Mouse (Mus musculus) liver, adult (tissue): ENCODE results near the gene Dpy19l1.

Experiments
- GATA4 ChIP-seq: IDR thresholded peaks from 2 replicates; pipeline ENCODE4 v1.6.1; 2014; ENCODE audit warnings: mild to moderate bottlenecking, low read length; ENCODE audit not compliant: insufficient replicate concordance

The Dpy19l1 gene

GRCm38 (mm10) chr9:24503067-24503857 is at the start of gene Dpy19l1:
Dpy19l1 (minus strand) TSS chr9:24503140.
- TF ChIP-seq GATA4: no peak; the same call in 1 of the 2 replicates

DNA sequence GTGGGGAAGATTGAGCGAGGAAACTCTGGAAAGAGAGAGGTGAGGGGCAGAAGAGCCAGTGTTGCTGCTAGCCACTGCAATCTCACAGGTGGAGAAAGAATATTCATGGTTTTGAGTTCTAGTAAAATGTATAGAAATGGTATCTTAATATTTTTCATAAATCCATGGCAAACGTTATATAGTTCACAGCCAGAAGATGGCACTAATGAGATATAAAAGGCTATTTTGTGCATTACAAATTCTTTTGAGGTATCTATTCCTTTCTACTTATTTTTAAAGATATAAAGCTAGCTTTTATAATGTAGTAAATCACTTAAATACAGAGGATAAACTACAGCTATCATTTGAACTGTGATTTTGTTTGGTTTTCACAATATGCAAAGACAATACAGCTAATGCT is 35.2 kb upstream of the Dpy19l1 start:
- no peak for TF ChIP-seq GATA4

GRCm38 (mm10) chr9:24516575-24517139 is 13.7 kb upstream of the Dpy19l1 start:
- no peak for TF ChIP-seq GATA4

DNA sequence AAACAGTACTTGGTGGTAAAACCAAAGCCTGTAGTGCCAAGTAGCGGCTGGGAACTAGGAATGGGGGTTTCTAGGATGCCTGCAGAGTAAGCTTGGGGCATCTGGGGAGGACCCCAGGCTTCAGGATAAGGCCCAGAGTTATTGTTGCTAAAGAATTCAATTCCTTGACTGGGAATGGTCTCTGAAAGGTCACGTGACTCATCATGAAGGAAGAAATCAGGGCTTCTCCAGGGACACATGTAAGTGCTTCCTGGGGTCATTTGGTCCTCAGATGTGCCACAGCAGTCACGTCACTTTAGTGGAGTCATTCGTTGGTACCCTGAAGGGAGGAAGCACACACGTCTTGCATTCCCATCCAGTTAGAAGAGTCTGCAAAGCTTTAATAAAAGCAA is 11.1 kb upstream of the Dpy19l1 start:
- TF ChIP-seq GATA4: no peak

- TF ChIP-seq GATA4: no peak
Measured at GRCm38 (mm10) chr9:24513290-24514077, 10.5 kb upstream of the Dpy19l1 start.

DNA sequence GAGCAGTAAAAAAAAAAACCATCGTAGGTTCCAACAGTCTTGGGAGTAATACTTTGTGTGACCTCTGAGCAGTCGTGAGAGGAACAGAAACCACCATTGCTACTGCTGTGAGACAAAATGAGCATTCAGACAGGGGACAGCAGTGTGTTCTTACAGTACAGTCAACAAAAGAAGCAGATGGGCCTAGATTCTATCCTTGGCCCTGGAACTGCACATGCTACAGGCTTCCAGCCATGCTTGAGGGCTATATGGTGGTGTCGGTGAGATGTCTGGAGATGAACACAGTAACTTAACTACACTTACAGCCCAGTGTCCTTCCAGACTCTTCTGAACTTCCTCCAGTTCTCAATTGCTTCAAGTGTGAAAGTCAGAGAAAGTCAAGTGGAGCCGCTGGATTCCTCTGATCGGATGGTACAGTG is 9.2 kb upstream of the Dpy19l1 start:
- no peak for TF ChIP-seq GATA4

DNA sequence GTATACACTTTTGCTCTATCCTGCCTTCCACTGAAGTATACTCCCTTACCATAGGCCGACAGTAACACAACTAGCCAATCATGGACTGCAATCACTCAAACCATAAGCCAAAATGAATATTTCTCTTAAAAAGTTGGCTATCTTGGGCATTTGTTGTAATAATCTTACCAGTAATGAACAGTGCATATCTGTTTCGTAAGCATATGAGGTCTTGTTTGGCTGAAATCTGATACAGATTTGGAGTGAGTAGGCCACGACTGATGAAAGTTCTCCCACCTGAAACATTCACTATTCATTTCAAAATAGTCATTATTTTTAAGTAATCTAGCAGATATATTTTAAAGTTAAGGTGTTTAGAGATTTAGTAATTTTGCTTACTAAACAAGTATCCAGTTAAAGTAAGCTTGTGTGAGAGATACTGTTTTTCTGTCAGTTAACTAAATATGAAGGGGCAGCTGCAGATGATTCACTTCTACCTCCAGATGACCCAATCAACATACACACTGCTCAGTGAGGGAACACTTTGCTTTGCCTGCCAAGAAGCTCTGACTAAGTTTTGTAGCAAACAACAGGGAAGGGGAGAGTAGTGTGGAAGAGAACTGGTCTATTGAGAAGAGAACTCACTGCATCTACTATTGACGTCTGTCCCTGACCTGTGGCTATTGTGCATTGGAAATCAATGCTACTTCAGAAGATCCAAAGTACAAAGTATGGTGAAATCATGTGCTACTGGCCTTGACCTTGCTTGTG is 8.6 kb upstream of the Dpy19l1 start:
- TF ChIP-seq GATA4: no peak

GRCm38 (mm10) chr9:24508880-24509279 is 5.9 kb upstream of the Dpy19l1 start:
- TF ChIP-seq GATA4: no peak

DNA sequence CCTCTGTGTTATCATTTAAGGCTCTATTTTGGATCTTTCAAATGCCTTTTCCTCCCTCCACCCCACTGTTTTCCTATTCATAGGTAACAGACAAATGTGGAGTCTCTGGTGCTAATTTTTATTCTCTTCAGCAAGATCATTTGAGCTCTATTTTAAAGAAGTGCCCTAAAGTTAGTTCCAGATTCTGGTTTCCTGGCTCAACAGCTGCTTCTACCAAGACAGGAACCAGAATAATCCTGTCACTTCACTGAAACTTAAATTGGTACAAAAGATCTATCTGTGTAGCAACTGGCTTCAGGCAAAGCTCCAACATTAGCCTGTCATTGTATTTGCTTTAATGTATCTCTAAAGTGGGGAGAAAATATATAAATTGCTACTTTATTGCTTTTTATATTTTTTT is 3.6 kb upstream of the Dpy19l1 start:
- no peak for TF ChIP-seq GATA4

- no peak for TF ChIP-seq GATA4
Measured at GRCm38 (mm10) chr9:24505017-24505763, 2.2 kb upstream of the Dpy19l1 start.

DNA sequence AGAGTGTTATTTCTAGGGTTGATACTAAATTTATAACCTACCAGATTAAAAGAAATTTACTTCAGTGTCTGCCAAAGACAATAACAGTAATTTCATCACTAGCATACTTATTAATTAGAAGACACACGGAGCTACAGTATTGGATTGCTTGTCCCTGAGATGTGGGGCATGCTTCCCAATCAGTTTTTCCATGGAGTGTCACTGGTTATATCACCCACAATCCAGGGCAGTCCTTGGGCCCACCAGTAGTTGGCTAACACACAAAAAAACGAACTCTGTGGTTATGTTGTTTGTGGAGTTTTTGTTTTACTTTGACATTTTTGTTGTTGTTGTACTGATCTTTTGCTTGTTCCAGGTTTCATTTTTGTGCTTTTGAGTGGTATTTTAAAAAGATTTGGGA is 1.4 kb upstream of the Dpy19l1 start:
- no peak for TF ChIP-seq GATA4

DNA sequence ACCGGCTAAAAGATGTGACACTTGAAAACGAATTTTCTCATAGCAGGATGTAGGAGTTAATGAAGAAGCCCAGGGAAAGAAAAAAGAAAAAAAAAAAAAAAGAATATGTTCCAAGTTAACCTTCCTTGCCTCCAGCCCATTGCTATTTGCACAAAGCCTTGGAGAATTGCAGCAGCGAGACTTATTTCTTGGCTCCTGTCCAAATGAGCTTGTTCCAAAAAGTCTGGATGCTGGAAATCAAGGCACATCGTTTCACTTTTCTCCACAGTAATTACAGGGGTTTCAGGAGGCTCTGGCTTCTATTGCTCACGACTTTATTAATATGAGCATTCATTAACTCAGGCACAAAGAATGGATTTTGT is 899 bp upstream of the Dpy19l1 start:
- no peak for TF ChIP-seq GATA4

- no peak for TF ChIP-seq GATA4
Measured at GRCm38 (mm10) chr9:24502571-24503004, 352 bp downstream of the Dpy19l1 start.

- no peak for TF ChIP-seq GATA4
Measured at GRCm38 (mm10) chr9:24501618-24502017, 1.3 kb downstream of the Dpy19l1 start.

- TF ChIP-seq GATA4: no peak
Measured at GRCm38 (mm10) chr9:24496226-24496625, 6.7 kb downstream of the Dpy19l1 start.
